ENCODE assay signal across 21 mouse cellular contexts in genomic region chr14:54193354-54194133, GRCm38 (mm10).
A peak's percentile ranks its signal among the peaks of the same experiment; 100 is the strongest.
DNase-seq lines count a peak whose midpoint lies in the region; ATAC-seq and TF ChIP-seq lines count a peak whose summit lies in the region.
"Had no signal": no experiment of that assay in that cellular context is flagged by ENCODE, and none has a peak within 500 bp of the region (broad histone marks: within the 10 kb centered on the region; RNA-seq: fewer than 3 reads in every experiment).

No protein-coding gene starts in this region.

- peaks cover 45% of the 10 kb centered on the region for H3K4me1 ChIP-seq in heart, embryonic 15.5 days (replicated peaks)
- H3K4me1 ChIP-seq in thymus, adult 2 months (replicated peaks; ENCODE audit: control insufficient read depth, insufficient read depth, low read length) = peaks cover 50% of the 10 kb centered on the region

- no peak for DNase-seq in heart, adult 18-20 months
- no peak for DNase-seq in layer of hippocampus, adult 2 months (ENCODE audit: low spot score in 2 of 2)
- DNase-seq in layer of hippocampus, adult 9-11 months = no peak
- no peak for DNase-seq in thymus, adult 2 months
- DNase-seq in thymus, postnatal 25 days = no peak
- no peak for DNase-seq in adrenal gland, adult 8-10 months
- no peak for DNase-seq in gastrocnemius, postnatal 25 days
- DNase-seq: adrenal gland, postnatal 36 days; cerebellum, adult 11-12 months; cerebellum, postnatal 14 days; embryo, embryonic 11 days; gastrocnemius, postnatal 36 days; kidney, adult 2 months; kidney, postnatal 14 days; lung, adult 18-20 months; lung, postnatal 36 days; right cerebral cortex, postnatal 25 days had no signal

- H3K27ac ChIP-seq in heart, embryonic 15.5 days = peak overlapping the region; percentile 25; the same call in 1 of the 2 replicates
- peak overlapping the region; percentile 74 for H3K27ac ChIP-seq in layer of hippocampus, adult 2 months
- H3K27ac ChIP-seq in thymus, adult 2 months (ENCODE audit: control insufficient read depth, insufficient read depth, low read length) = peak overlapping the region; percentile 86
- H3K27ac ChIP-seq: hindbrain, embryonic 15.5 days had no signal

- no peaks in the 10 kb centered on the region for H3K9me3 ChIP-seq in heart, embryonic 15.5 days (replicated peaks)
- H3K9me3 ChIP-seq: hindbrain, embryonic 15.5 days had no signal

- no peak for TF ChIP-seq POLR2A in thymus, adult 2 months (IDR thresholded peaks at IDR 0.05; ENCODE audit: control insufficient read depth, extremely low read depth, insufficient read depth, low read length, poor library complexity)

- no peak for ATAC-seq in heart, embryonic 15.5 days (replicated peaks; ENCODE audit: insufficient number of reproducible peaks, insufficient read depth, low FRiP score, low read depth)
- ATAC-seq: forebrain, embryonic 16.5 days had no signal

- WGBS in heart, embryonic 15.5 days = 67% methylated on average over 9 of the region's 9 CpGs
- WGBS in thymus, adult 2 months = 89% methylated on average over 9 of the region's 9 CpGs

- H3K27me3 ChIP-seq in heart, embryonic 15.5 days = no peaks in the 10 kb centered on the region
- H3K27me3 ChIP-seq in thymus, adult 2 months (ENCODE audit: control insufficient read depth, insufficient read depth, low read length) = no peaks in the 10 kb centered on the region
- H3K27me3 ChIP-seq: hindbrain, embryonic 15.5 days had no signal

- no peak overlapping the region for H3K4me2 ChIP-seq in heart, embryonic 15.5 days
- H3K4me2 ChIP-seq: hindbrain, embryonic 15.5 days; liver, embryonic 11.5 days had no signal

- no peak overlapping the region for H3K9ac ChIP-seq in heart, embryonic 15.5 days
- H3K9ac ChIP-seq: hindbrain, embryonic 15.5 days had no signal

- no peak for TF ChIP-seq CTCF in layer of hippocampus, adult 2 months (conservative IDR thresholded peaks at IDR 0.05)
- no peak for TF ChIP-seq CTCF in thymus, adult 2 months (IDR thresholded peaks at IDR 0.05; ENCODE audit: borderline replicate concordance, control insufficient read depth, extremely low read depth, insufficient read depth, low read length, poor library complexity)

- no peaks in the 10 kb centered on the region for H3K36me3 ChIP-seq in heart, embryonic 15.5 days
- peaks cover 81% of the 10 kb centered on the region for H3K36me3 ChIP-seq in thymus, adult 2 months (ENCODE audit: control insufficient read depth, insufficient read depth, low read length)
- H3K36me3 ChIP-seq: hindbrain, embryonic 15.5 days had no signal

- H3K4me3 ChIP-seq in heart, embryonic 15.5 days = no peak overlapping the region
- no peak overlapping the region for H3K4me3 ChIP-seq in layer of hippocampus, adult 2 months
- peak overlapping the region; percentile 23 for H3K4me3 ChIP-seq in thymus, adult 2 months (ENCODE audit: control insufficient read depth, insufficient read depth, low read length)
- H3K4me3 ChIP-seq: hindbrain, embryonic 15.5 days had no signal

Comparison
In these comparisons a context has a peak if more than half of its experiments do, and no peak if none do; other contexts are left out.
1. H3K27ac ChIP-seq: peak in every context shown above with its lines; median percentile 86 in thymus, adult 2 months; 74 in layer of hippocampus, adult 2 months; 25 in heart, embryonic 15.5 days.